Mouse (Mus musculus) ES-Bruce4 (cell line): ENCODE measurements around the gene Amn.

Experiments
- CTCF ChIP-seq: IDR thresholded peaks from one replicate; pipeline ENCODE4 v1.8.1; 2011; ENCODE audit warnings: low read depth, low read length
- POLR2A ChIP-seq: IDR thresholded peaks from one replicate; pipeline ENCODE4 v1.8.1; 2011; ENCODE audit warnings: low read length; ENCODE audit not compliant: insufficient read depth

DNA sequence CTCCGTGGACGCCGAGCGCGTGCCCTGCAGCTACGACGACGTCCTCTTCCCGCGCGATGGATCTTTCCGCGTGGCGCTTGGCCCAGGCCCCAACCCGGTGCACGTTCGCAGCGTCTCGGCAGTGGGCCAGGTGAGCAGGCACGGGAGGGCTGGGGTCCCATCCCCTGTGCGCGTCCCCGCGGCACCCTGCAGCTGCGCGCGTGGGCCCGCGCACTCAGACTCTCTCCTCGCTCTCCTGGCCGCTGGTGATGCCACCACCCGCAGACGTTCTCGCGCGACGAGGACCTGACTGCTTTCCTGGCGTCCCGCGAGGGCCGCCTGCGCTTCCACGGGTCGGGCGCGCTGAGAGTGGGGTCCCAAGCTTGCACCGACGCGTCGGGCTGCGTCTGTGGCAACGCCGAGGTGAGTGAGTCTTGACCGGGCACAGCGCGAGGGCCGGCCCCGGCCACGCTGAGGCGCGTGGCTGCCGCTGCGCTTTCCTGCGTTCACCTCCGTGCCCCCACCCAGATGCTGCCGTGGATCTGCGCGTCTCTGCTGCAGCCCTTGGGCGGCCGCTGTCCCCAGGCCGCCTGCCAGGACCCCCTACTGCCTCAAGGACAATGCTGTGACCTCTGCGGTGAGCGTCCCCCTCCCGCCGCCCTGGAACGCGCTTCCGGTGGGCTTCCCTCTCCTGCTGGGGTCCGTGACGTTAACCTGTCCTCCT, 3.7 kb downstream of the Amn start:
- no peak for TF ChIP-seq CTCF
- no peak for TF ChIP-seq POLR2A
